Mouse (Mus musculus) left cerebral cortex, adult 11 months (tissue): ENCODE data around the gene Amd2.

ENCODE experiments used
- DNase-seq: peaks from one replicate; pipeline ENCODE4 v3.0.0; 2022; ENCODE audit warnings: low spot score

Gene Amd2

DNA sequence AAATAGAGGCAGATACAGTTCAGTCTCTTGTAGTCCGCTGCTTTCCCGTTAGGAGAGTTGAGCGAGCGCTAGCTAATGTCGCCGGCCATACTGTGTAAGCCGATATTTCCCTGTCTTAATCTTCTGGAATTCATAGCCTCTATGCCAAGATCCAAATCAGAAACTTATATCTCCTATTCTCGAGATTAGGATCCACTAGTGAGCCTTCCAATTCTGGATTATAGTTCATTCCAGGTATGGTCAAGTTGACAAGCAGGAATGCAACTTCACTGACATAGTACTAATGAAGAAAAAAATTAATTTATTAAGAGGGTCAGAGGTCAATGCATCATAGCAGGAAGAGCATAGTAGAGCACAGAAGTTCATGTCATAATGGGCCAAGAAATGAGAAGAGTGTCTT, at the start of gene Amd2:
Gene Amd2 (minus strand): TSS at position 101 of the 400 bp plus-strand sequence.
- DNase-seq = no peak

DNA sequence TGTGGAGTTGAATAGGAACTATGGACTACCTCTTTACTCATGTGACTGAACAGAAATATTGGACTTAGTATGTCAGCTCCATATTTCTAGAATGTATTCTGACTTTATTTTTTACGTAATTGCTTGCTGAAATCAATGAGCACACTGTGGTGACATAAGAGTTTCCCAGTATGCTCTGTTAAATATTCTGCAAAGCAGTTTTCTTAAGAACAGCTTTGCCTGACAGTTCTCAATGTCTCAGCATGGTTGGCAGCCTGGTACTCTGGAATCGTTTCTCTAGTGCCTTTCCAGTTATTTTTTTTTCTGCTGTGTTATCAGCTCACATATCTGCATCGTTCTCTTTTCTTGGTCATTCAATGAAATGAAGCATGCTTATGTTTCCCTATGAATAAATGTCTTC, 49.6 kb upstream of the Amd2 start:
- no peak for DNase-seq

- DNase-seq = no peak
Measured at GRCm38 (mm10) chr10:35737639-35738038, 25.9 kb upstream of the Amd2 start.

- no peak for DNase-seq
Measured at GRCm38 (mm10) chr10:35714266-35714665, 2.6 kb upstream of the Amd2 start.
